Mouse (Mus musculus) embryonic fibroblast, embryonic 13.5 days (primary cell): ENCODE measurements around the gene Pogk.

ENCODE experiments used
- CTCF ChIP-seq: IDR thresholded peaks from 2 replicates; pipeline ENCODE4 v1.5.1; 2011; ENCODE audit warnings: mild to moderate bottlenecking, control low read depth, low read length, moderate library complexity, borderline replicate concordance; ENCODE audit not compliant: insufficient read depth
- POLR2A ChIP-seq: IDR thresholded peaks from 2 replicates; pipeline ENCODE4 v1.6.1; 2011; ENCODE audit warnings: low read depth, mild to moderate bottlenecking, control low read depth, low read length, moderate library complexity

DNA sequence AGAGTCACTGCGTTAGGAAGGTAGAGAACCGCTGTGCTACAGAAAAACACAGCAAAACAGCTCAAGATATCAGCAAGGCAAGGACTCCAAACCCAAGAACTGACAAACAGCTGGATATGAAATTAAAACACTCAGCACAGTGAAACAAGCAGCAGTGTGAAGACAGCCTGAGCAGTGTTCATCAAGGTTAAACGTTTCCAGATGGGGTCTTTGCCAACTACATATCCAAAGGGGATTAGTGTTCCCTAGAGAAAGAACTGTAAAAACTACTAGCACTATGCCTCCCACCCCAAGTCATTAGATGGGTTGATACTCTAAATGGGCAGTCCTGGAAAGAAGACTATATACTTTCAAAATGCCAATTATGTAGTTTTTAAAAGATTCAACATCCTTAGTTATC is 60.3 kb downstream of the Pogk start:
- no peak for TF ChIP-seq POLR2A
- TF ChIP-seq CTCF, result no peak
